Mouse (Mus musculus) ES-E14 (cell line): ENCODE measurements around the gene Morc3. TPM values are rescaled to one million over a fixed set of nuclear protein-coding genes. Genes with fewer than 3 reads are reported as not detected.
"Not testable (repeated sequence)": the region's sequence is repeated elsewhere in the genome, so short reads cannot be mapped to it uniquely, and the experiment has no call there.

Experiments
- DNase-seq: peaks from one replicate; pipeline ENCODE4 v3.0.0-alpha.2; 2013; ENCODE audit warnings: low read depth, low spot score
- H3K27ac ChIP-seq: 2 replicates; pipeline ENCODE4 v1.5.1; 2012; ENCODE audit warnings: low read depth, mild to moderate bottlenecking, low read length, moderate library complexity, mixed read lengths; ENCODE audit not compliant: poor library complexity, insufficient read depth, severe bottlenecking
- H3K36me3 ChIP-seq: 2 replicates; pipeline ENCODE4 v1.6.1; 2012; ENCODE audit warnings: mild to moderate bottlenecking, low read length, moderate library complexity, mixed read lengths; ENCODE audit not compliant: control insufficient read depth, poor library complexity, insufficient read depth, severe bottlenecking
- H3K4me1 ChIP-seq, 2 experiments: fragments of 150-350 bp in 1 of 2; sonication (generic) in 1 of 2; 2 replicates each; pipeline ENCODE4 v1.6.1; 2012; ENCODE audit warnings: low read length in 2 of 2, mild to moderate bottlenecking in 1 of 2, mixed read lengths in 1 of 2; ENCODE audit not compliant: control insufficient read depth in 2 of 2, insufficient read depth in 2 of 2, poor library complexity in 1 of 2
- H3K4me3 ChIP-seq, 2 experiments: fragments of 150-350 bp in 1 of 2; sonication (generic) in 1 of 2; 2 replicates each; pipeline ENCODE4 v1.5.1; 2012; ENCODE audit warnings: low read length in 2 of 2, low read depth in 1 of 2, mild to moderate bottlenecking in 1 of 2, mixed read lengths in 1 of 2; ENCODE audit not compliant: insufficient read depth in 1 of 2, poor library complexity in 1 of 2, severe bottlenecking in 1 of 2
- H3K9ac ChIP-seq: 2 replicates; pipeline ENCODE4 v1.6.1; 2012; ENCODE audit warnings: low read depth, mild to moderate bottlenecking, low read length, mixed read lengths; ENCODE audit not compliant: poor library complexity, insufficient read depth, severe bottlenecking
- H3K9me3 ChIP-seq: fragments of 150-350 bp; sonication (generic); 2 replicates; pipeline ENCODE4 v1.6.1; 2012; ENCODE audit warnings: low read depth, mild to moderate bottlenecking, low read length; ENCODE audit not compliant: control insufficient read depth, insufficient read depth
- CHD2 ChIP-seq: IDR thresholded peaks from 2 replicates; pipeline ENCODE4 v1.6.1; 2014; ENCODE audit warnings: mild to moderate bottlenecking, low read depth, low read length, inconsistent platforms
- HCFC1 ChIP-seq: IDR thresholded peaks from 2 replicates; pipeline ENCODE4 v1.6.1; 2012; ENCODE audit warnings: low read length, inconsistent platforms, borderline replicate concordance; ENCODE audit not compliant: insufficient read depth
- MAFK ChIP-seq: IDR thresholded peaks from 2 replicates; pipeline ENCODE4 v1.6.1; 2014; ENCODE audit warnings: mild to moderate bottlenecking, low read depth, low read length, inconsistent platforms; ENCODE audit not compliant: insufficient read depth
- ZC3H11A ChIP-seq: IDR thresholded peaks from 2 replicates; pipeline ENCODE4 v1.6.1; 2012; ENCODE audit warnings: low read depth, mild to moderate bottlenecking, inconsistent platforms, low read length, borderline replicate concordance
- ZNF384 ChIP-seq: IDR thresholded peaks from 2 replicates; pipeline ENCODE4 v1.6.1; 2012; ENCODE audit warnings: low read depth, low read length, inconsistent platforms
- in situ Hi-C, 2 experiments: fragments of 600-800 bp; cut with MboI; formaldehyde crosslinking; loops; one replicate each; pipeline ENCODE4 v1.15.1; 2025; ENCODE audit warnings: low sequenced_read_pairs in 2 of 2, inconsistent platforms in 1 of 2; ENCODE audit not compliant: unreplicated experiment in 2 of 2
- total RNA-seq: library from RNA; depleted of rRNA; stranded (reverse); fragments of 300-350 nt; gene quantifications from 2 replicates; pipeline ENCODE4 v1.2.3, GENCODE M21; 2012

The Morc3 gene
- total RNA-seq, 1 experiment: 90.3 TPM

DNA sequence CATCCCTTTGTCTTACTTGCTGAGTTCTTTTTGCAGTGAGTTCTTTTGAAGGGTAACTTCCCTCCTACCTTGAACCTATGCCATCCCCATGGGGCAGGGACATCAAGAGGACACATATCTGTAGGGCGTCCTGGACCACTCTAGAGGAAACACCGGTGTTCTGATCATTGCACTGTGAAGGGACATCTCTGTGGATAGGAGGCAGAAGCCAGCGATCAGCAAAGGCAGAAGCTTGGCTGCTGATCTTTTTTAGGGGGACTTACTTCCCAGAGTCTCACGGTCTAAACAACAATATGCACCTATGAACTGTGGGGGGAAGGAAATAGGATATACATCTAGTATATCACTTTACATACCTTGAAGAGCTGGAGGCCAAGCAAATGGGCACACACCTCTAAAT, 6.5 kb upstream of the Morc3 start:
- Histone ChIP-seq H3K9ac (peak overlapping the region; percentile 51), H3K36me3 (peaks cover 2% of the 10 kb centered on the region; the same call in 1 of the 2 replicates), H3K4me3 (peak overlapping the region; percentile 55 to 63), H3K27ac (peak overlapping the region; percentile 80; the same call in 1 of the 2 replicates), H3K9me3 (no peaks in the 10 kb centered on the region; the same call in 1 of the 2 replicates), H3K4me1 (peaks cover 2 to 6% of the 10 kb centered on the region in 2 experiments; a peak in 2 of 4 replicates)
- DNase-seq: no peak
- in situ Hi-C loops: no loop called here
- TF ChIP-seq ZNF384: peak; percentile 66; the same call in 1 of the 2 replicates
- no peak for TF ChIP-seq HCFC1

DNA sequence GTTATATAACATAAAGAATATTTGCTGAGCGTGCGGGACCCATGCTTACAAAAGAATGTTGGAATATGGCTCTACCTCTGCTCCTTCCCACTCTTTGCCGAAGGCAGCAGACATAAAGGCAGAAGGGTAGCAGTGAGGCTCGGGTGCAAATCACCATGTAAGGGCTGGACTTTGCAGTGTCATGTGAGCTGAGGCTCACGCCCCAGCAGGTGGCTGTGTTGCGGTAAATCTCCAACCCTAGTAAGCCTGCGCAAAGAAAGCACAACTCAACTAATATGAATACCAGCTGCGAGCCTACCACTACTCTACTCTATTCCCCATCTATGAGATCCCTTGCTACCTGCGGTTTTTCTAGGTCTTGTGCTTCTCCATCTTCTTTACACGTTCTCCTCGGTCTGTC, 5.9 kb upstream of the Morc3 start:
- no peak for TF ChIP-seq MAFK
- TF ChIP-seq ZNF384: no peak
- no peak for TF ChIP-seq HCFC1
- TF ChIP-seq CHD2: no peak
- no peak for TF ChIP-seq ZC3H11A
- in situ Hi-C loops: no loop called here
- H3K36me3 ChIP-seq: peaks cover 2% of the 10 kb centered on the region; the same call in 1 of the 2 replicates
- H3K27ac ChIP-seq: peak overlapping the region; percentile 80
- no peak for DNase-seq
- H3K9ac ChIP-seq: peak overlapping the region; percentile 51
- peaks cover 3 to 6% of the 10 kb centered on the region in 2 experiments; a peak in 2 of 4 replicates for H3K4me1 ChIP-seq
- H3K9me3 ChIP-seq: no peaks in the 10 kb centered on the region; the same call in 1 of the 2 replicates
- peak overlapping the region; percentile 55 to 63 for H3K4me3 ChIP-seq

DNA sequence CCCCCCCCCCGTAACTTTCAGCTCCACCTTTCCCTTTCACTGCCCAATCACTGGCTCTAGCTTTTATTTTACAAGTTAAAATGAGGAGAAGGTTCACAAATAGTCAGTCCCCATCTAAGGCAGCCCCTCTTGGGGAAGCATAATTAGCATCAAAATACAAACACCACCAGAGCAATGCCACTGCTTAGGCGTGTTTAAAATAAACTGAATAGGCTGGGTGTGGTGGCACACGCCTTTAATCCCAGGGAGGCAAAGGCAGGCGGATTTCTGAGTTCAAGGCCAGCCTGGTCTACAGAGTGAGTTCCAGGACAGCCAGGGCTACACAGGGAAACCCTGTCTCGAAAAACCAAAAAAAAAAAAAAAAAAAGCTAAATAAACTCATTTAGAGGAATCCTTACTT, 5.4 kb upstream of the Morc3 start:
- H3K27ac ChIP-seq: peak overlapping the region; percentile 82; the same call in 1 of the 2 replicates
- in situ Hi-C loops, H3K4me1 ChIP-seq, H3K9me3 ChIP-seq, DNase-seq, H3K36me3 ChIP-seq: not testable (repeated sequence)
- H3K9ac ChIP-seq: peak overlapping the region; percentile 51; the same call in 1 of the 2 replicates
- H3K4me3 ChIP-seq: peak overlapping the region; percentile 55 to 63
- TF ChIP-seq ZNF384: peak; percentile 71; the same call in 1 of the 2 replicates
- 0 out of 2 replicates have a peak, but pooled peaks have one; percentile 45 for TF ChIP-seq CHD2

DNA sequence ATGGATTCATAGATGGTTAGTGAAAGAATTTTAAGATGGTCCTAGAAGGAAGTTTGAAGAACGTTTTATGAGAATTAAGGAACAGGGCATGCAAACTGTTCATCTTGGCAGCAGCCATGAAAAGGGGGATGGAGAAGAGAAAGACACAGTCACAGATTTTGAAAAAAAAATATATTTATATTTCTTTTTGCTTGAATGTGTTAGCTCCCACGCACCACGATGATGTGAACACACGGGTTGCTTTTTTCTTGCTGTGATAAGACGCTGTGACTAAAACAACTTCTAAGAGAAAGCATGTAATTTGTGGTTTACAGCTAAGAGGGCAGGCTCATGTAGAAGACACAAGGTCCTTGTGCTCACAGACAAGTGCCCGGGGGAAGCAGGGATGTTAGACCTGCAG, 5.0 kb upstream of the Morc3 start:
- TF ChIP-seq CHD2: no peak
- 0 out of 2 replicates have a peak, but pooled peaks have one; percentile 32 for TF ChIP-seq ZNF384
- Histone ChIP-seq H3K4me3 (no peak overlapping the region), H3K36me3 (peaks cover 2% of the 10 kb centered on the region; the same call in 1 of the 2 replicates), H3K4me1 (peaks cover 4 to 6% of the 10 kb centered on the region in 2 experiments; a peak in 2 of 4 replicates), H3K27ac (peak overlapping the region; percentile 82), H3K9me3 (no peaks in the 10 kb centered on the region; the same call in 1 of the 2 replicates), H3K9ac (no peak overlapping the region; the same call in 1 of the 2 replicates)
- in situ Hi-C loops: no loop called here
- DNase-seq: no peak

DNA sequence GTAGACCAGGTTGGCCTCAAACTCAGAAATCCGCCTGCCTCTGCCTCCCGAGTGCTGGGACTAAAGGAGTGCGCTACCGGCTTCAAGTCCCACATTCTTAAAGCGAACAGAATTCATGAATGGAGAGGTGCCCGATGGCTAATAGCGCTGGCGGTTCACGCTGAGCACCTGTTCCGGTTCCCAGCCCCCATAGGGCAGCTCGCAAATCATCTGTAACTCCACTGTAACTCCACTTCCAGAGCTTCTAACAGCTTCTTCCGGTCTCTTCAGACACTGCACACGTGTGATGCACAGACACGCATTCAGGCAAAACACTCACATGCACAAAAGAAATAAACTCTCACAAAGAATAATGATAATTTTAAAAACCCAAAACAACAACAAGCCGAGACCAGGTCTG, 2.4 kb upstream of the Morc3 start:
- Histone ChIP-seq H3K9ac (no peak overlapping the region), H3K36me3 (no peaks in the 10 kb centered on the region), H3K27ac (peak overlapping the region; percentile 75), H3K4me3 (no peak overlapping the region), H3K4me1 (peaks cover 7 to 12% of the 10 kb centered on the region in 2 experiments; a peak in 2 of 4 replicates), H3K9me3 (no peaks in the 10 kb centered on the region)
- in situ Hi-C loops: no loop called here
- no peak for DNase-seq
- TF ChIP-seq ZNF384: no peak
- no peak for TF ChIP-seq ZC3H11A
- no peak for TF ChIP-seq HCFC1
- no peak for TF ChIP-seq CHD2
- TF ChIP-seq MAFK: no peak
